Mouse (Mus musculus) megakaryocyte, embryonic 14.5 days (primary cell): ENCODE results near the gene Msi1.

ENCODE experiments used
- FLI1 ChIP-seq: IDR thresholded peaks from 2 replicates; pipeline ENCODE4 v1.6.1; 2012; ENCODE audit warnings: low read length, inconsistent platforms, mixed read lengths
- GATA1 ChIP-seq: IDR thresholded peaks from 3 replicates; pipeline ENCODE4 v1.6.1; 2012; ENCODE audit warnings: mixed read lengths, low read length, inconsistent platforms, borderline replicate concordance

DNA sequence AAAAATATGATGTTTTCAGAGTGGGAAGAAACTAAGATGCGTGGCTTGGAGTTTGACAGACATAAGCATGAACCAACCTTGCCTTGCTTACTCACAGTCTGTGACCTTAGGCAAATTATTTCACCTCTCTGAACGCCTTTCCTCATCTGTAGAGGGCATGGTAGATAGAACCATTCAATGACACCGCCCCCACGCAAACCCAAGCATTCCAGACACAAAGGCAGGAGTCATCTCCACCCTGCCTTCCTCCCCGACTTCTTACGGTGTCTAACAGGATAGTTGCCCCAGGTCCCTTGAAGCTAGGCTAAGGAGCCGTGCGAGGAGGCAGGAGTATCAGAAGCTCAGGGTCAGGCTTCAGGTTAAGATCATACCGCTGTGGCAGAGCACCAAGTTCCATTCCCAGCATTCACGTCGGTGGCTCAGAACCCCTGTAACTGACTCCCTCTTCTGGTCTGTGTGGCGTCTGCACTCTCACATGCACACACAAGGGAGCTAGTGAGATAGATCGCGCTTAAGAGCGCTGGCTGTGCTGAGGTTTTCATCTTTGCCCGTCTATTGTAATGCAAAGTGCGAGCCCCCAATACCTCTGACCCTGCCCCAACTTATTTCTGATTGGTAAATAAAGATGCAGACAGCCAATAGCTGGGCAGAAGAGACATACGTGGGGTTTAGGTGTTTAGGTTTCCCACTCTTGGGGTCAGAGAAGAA lies 35.2 kb downstream of the Msi1 start:
- TF ChIP-seq GATA1 (no peak), FLI1 (no peak)
